Mouse (Mus musculus): ENCODE data around the gene Cbx4. TPM values are rescaled to one million over a fixed set of nuclear protein-coding genes. Genes with fewer than 3 reads are reported as not detected.
A peak's percentile ranks its signal among the peaks of the same experiment; 100 is the strongest.

The Cbx4 gene
- total RNA-seq, 2 experiments from 2014 or later, result 40.8 to 45.2 TPM

- intact Hi-C loops (cut with DNase I), result loop anchor here (10.0 kb wide), 1 partner anchor 107 kb away; no protein-coding TSS in a partner anchor
These were observed 1.5 kb upstream of the Cbx4 start for GRCm38 (mm10) chr11:119087301-119088082.

GRCm38 (mm10) chr11:119085279-119086062, 550 bp downstream of the Cbx4 start:
- peak; percentile 70 for DNase-seq
- intact Hi-C loops (cut with DNase I), result loop anchor here (10.0 kb wide), 1 partner anchor 109 kb away; no protein-coding TSS in a partner anchor

More at GRCm38 (mm10) chr11:119087301-119088082, 1.5 kb upstream of the Cbx4 start:
- peak; percentile 21 for DNase-seq

GRCm38 (mm10) chr11:119084446-119085278, 1.4 kb downstream of the Cbx4 start:
- intact Hi-C loops (cut with DNase I), result loop anchor here (10.0 kb wide), 1 partner anchor 110 kb away; no protein-coding TSS in a partner anchor
- peak; percentile 60 for DNase-seq

DNA sequence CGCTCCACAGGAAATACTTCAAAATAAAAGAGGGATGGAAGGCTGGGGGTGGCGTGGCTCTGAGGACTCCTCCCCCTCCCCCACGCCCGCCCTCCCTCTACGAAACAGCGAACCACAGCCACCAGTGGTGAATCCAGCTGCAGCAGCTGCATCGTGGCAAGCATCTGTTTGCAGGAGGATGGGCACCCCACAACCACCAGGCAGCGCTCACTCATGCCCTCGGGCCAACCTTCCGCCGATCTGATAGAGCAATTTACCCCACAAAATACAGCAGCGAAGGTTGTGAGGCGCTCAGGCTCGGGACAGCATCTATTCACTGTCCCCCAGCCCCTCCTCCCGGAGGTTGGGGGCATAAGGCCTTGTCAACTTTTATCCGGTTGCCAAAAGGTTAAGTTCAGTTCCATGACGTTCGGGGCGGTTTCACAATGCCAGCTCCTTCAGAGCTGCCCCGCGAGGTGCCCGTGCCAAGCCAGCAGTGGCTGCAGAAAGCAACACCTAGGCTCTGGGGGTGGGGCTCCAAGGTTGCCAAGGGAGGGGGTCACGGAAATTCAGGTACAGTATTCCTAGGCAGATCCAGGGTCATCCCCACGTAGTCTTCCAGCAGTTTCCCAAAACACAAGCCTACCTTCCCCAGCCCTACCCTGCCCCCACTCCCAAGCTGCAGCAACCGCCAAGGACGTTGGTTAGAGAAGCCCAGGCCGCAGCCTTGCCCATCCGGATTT, 2.1 kb downstream of the Cbx4 start:
- intact Hi-C loops (cut with DNase I), result loop anchor here (10.0 kb wide), 1 partner anchor 111 kb away; no protein-coding TSS in a partner anchor
- peak; percentile 29 for DNase-seq

DNA sequence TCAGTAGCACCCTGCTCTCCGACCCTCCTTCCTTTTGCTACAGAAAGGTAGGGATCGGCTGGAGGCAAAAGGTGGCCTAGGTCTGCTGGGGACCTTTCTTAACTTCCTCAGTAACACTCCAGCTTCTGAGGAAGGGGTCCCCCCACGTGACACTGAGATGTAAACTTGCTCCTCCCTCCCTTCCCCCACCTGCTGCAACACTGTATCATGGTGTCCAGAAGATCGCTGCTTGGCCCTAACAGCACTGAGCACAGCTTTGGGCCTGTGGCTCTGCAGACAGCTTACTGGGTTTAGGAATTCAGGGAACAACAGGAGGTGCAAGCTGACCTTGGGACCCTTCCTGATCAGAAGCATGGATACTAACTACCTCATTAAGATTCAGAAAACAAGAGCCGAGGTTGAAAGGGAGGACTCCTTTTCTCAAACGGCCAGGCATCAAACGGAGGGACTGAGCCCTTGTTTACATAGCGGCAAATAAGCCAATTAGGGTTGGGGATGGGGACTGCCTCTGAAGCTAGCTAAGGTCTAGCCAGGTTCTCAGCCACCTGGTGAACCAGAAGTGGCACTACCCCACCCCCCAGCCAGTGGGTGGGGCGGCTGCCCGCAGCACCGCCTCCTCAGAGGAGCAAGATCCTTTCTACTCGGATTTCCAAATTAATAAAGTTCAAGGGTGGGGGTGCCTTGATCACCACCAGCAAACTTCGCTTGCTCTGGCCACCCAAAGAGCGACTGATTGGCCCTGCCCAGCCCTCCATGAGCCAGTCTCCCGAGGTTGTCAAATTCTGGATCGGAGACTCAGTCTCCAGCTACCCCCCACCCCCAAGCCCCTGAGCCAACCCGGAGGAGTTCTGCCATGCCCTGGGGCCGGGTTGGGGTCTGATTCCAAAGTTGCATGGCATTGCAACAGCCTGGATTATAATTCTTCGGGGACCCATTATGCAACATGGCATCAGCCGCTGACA, 3.1 kb downstream of the Cbx4 start:
- no peak for DNase-seq
- intact Hi-C loops (cut with DNase I), result loop anchor here (10.0 kb wide), 1 partner anchor 112 kb away; no protein-coding TSS in a partner anchor

DNA sequence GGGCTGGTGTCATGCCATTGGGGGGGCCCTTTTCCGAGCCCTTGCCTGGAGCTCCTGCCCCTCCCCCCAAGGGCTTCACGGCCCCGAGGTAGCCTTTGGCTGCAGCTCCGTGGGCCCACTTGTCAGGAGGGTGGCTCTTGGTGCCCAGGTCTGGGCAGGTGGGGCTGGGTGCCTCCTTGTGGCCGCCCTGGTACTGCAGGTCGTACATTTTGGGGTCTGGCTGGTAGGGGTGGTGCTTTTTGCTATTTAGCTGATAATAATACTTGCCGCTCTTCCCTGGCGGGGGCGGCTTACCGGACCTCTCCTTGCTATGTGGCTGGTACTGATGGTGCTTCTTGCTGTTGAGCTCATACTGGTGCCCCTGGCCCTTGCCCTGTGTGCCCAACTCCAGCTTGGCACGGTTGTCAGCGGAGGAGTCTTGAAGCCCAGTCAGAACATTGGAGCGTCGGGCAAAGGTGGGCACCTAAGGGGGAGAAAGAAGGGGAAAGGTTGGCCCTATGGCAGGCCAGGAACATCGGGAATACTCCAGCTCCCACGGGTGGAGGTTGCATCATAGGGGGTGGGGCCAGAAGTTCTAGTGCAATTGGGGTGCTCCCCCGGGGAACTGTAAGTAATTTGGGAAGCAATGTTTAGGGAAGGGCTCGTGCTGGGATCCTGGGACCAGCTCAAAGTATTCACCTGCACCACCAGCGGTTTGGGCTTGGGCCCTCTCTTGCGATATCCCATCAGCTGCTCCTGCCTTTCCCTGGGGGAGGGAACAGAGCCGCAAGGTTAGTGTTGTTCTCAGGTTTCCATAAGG, 4.0 kb downstream of the Cbx4 start:
- intact Hi-C loops (cut with DNase I), result loop anchor here (10.0 kb wide), 1 partner anchor 113 kb away; no protein-coding TSS in a partner anchor
- peak; percentile 63 for DNase-seq

DNA sequence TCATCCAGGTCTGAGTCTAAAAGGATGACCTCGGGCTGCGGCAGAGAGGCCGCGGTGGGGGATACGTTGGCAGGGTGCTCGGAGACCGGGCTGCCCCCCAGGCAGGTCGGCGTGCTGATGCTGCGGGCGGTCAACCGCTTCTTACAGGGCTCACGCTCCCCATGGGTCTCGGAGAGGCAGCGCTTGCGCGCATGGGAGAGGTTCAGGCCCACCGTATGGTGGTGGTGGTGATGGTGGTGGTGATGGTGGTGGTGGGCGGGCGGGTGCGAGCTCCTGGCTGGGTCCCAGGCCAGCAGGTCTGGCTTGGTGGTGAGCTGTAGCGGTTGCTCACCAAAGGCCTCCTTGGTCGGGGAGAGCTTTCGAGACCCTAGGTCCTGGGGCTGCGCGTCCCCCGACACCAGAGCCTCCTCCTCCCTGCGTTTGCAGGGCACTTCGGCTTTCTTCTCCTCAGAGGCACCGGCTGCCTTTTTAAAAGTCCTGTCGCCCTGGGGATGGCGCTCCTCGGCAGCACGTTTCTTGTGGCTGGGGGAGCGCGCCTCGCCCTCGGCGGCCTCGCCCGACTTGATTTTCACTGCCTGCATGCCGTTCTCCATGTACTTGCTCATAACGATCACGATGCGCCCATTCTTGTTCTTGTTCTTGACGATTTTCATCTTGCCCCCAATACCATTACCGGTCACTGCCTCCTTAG, 4.7 kb downstream of the Cbx4 start:
- no peak for DNase-seq
- intact Hi-C loops (cut with DNase I), result loop anchor here (10.0 kb wide), 1 partner anchor 114 kb away; no protein-coding TSS in a partner anchor

- no peak for DNase-seq
- intact Hi-C loops (cut with DNase I), result loop anchor here (10.0 kb wide), 1 partner anchor 114 kb away; no protein-coding TSS in a partner anchor
These were observed 5.4 kb downstream of the Cbx4 start for GRCm38 (mm10) chr11:119080461-119081147.

- intact Hi-C loops (cut with DNase I), result no loop called here
- DNase-seq, result no peak
These were observed 6.6 kb downstream of the Cbx4 start for GRCm38 (mm10) chr11:119079445-119079837.

- intact Hi-C loops (cut with DNase I), result no loop called here
- peak; percentile 88 for DNase-seq
These were observed 7.2 kb downstream of the Cbx4 start for GRCm38 (mm10) chr11:119078691-119079444.

- intact Hi-C loops (cut with DNase I), result no loop called here
- no peak for DNase-seq
These were observed 8.3 kb downstream of the Cbx4 start for GRCm38 (mm10) chr11:119077755-119078154.

DNA sequence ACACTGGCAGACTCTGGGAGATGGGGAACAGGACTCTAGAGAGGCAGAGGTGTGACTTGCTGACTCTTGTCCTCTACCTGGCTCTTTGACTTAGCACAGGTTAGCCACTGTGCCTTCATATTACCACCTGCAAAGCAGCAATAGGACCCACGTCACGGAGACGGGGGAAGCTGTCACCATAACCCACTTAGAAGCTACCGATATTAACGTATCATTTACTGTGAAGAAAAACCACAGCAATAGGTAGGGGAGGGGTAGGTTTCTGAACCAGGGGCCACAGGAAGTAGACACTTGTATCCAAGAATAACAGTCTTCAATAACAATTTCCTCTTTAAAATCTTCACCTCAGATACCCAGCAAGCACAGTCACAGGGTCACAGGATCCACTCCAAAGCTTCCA, 10.2 kb downstream of the Cbx4 start:
- intact Hi-C loops (cut with DNase I), result no loop called here
- no peak for DNase-seq

- no peak for DNase-seq
- intact Hi-C loops (cut with DNase I), result no loop called here
These were observed 12.1 kb downstream of the Cbx4 start for GRCm38 (mm10) chr11:119073876-119074433.

DNA sequence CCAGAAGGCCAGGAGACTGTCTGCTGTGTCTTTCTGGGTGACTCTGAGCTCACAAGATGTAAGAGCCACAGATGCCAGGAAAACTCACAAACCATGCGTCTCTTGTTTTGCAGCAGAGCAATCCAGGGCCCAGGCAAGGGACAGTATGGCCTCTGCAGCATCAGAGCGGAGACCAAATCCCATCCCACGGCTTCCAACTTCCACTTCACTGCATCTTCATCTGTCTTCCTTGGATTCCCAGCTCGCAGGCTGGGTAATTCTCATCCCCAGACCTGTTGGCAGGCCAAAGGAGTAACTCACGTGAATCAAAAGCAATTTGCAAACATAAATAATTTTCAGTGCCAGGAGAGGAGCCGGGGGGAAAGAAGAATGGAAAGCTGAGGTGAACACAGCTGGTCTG, 13.0 kb downstream of the Cbx4 start:
- intact Hi-C loops (cut with DNase I), result no loop called here
- no peak for DNase-seq

GRCm38 (mm10) chr11:119072239-119072638, 13.8 kb downstream of the Cbx4 start:
- intact Hi-C loops (cut with DNase I), result no loop called here
- DNase-seq, result no peak

DNA sequence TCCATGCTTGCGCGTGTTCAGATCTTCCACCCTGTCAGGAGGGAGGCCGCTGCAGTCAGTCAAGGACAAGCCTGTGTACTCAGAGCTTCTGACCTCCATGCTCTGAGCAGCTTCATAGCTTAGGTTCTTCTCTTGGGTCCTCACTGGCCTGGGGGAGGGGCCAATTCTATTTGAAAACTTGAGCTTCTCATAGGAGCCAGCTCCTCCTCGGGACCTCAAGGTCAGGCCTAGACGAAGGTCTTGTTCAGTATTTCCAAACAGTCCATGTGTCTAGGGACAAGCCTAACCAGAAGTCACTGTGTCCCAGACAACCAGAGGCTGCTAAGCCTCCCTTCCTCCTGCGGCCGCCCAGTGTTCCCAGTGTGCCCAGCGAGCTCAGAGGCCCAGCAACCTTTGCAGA, 19.2 kb downstream of the Cbx4 start:
- intact Hi-C loops (cut with DNase I), result no loop called here

More for the DNA sequence above, 19.2 kb downstream of the Cbx4 start:
- DNase-seq, result no peak
